In the genomic region with DNA sequence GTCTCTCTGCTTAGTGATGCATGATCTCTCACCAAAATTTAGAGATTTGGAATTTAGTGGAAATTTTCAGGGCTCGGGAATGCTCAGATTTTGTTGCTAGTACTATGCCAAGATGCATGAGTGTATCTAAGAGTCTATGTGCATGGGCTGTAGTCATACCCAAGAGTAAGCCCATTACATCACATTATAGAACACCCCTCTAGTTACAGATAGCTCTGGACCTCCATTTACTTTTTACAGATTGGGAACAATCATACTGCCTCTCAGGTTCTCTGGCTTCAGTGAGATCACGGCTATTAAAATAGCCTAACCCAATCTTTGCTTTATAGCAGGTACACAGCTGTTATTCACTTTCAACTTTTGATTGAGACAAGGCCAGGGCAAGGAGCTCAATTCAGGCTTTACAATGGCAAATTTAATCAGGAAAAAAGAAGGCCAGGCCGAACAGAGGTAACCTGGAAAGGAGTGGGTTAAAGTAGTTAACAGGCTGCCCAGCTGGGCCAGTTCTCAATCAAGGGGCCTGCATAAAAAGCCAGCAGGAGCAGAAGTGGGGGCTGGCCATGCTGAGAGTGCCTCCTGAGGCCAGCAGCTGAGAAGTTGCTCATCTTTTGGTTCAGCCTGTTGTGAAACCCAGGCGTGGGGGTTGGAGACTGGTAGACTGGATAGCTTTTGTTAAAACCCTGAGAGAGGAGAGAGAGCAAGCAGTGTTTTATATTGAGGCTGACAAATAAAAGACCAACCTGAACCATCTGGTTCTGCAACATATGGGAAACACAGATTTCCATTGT, we compare ENCODE assay signal across 15 mouse cellular contexts.
DNase-seq lines count a peak whose midpoint lies in the region; ATAC-seq lines count a peak whose summit lies in the region.
"Had no signal": no experiment of that assay in that cellular context is flagged by ENCODE, and none has a peak within 500 bp of the region (broad histone marks: within the 10 kb centered on the region; RNA-seq: fewer than 3 reads in every experiment).

No protein-coding gene starts in this region.

- H3K4me1 ChIP-seq in hindbrain, embryonic 10.5 days (replicated peaks): peaks cover 44% of the 10 kb centered on the region
- peaks cover 11% of the 10 kb centered on the region; the same call in 1 of the 2 replicates for H3K4me1 ChIP-seq in hindbrain, embryonic 14.5 days (replicated peaks; ENCODE audit: control insufficient read depth, insufficient read depth, low read length)
- peaks cover 12% of the 10 kb centered on the region for H3K4me1 ChIP-seq in forebrain, embryonic 15.5 days
- H3K4me1 ChIP-seq in midbrain, embryonic 14.5 days (ENCODE audit: control insufficient read depth, insufficient read depth, low read length): peaks cover 19% of the 10 kb centered on the region; the same call in 1 of the 2 replicates

- H3K9ac ChIP-seq in hindbrain, embryonic 14.5 days: no peak overlapping the region
- H3K9ac ChIP-seq in forebrain, embryonic 15.5 days (replicated peaks): no peak overlapping the region
- H3K9ac ChIP-seq in midbrain, embryonic 14.5 days (replicated peaks; ENCODE audit: low read length): no peak overlapping the region
- H3K9ac ChIP-seq: liver, embryonic 14.5 days had no signal

- no peak overlapping the region for H3K4me3 ChIP-seq in hindbrain, embryonic 10.5 days
- no peak overlapping the region for H3K4me3 ChIP-seq in hindbrain, embryonic 14.5 days (replicated peaks; ENCODE audit: low read length)
- no peak overlapping the region for H3K4me3 ChIP-seq in forebrain, embryonic 15.5 days
- no peak overlapping the region for H3K4me3 ChIP-seq in midbrain, embryonic 14.5 days (replicated peaks; ENCODE audit: low read depth, low read length)
- H3K4me3 ChIP-seq: erythroblast, embryonic 14.5 days had no signal

- peak; percentile 70 for DNase-seq in hindbrain, embryonic 10.5 days (ENCODE audit: low spot score)
- no peak for DNase-seq in hindbrain, embryonic 14.5 days (ENCODE audit: low spot score)
- peak; percentile 70 for DNase-seq in embryo, embryonic 10.5 days (ENCODE audit: low spot score)
- DNase-seq in midbrain, embryonic 14.5 days: peak; percentile 25
- no peak for DNase-seq in urinary bladder, postnatal 4 days (ENCODE audit: low spot score in 2 of 2)
- no peak for DNase-seq in heart, adult 9 months (ENCODE audit: low spot score in 2 of 2)
- no peak for DNase-seq in testis, postnatal 10 days (ENCODE audit: low spot score)
- DNase-seq: cerebellum, postnatal 14 days; gastrocnemius, postnatal 14 days; kidney, postnatal 4 days; thymus, adult 18-20 months had no signal

- H3K27ac ChIP-seq in hindbrain, embryonic 10.5 days: peak overlapping the region; percentile 77
- no peak overlapping the region for H3K27ac ChIP-seq in hindbrain, embryonic 14.5 days
- no peak overlapping the region for H3K27ac ChIP-seq in forebrain, embryonic 15.5 days (replicated peaks)
- H3K27ac ChIP-seq in midbrain, embryonic 14.5 days (replicated peaks; ENCODE audit: low read depth, low read length): no peak overlapping the region
- H3K27ac ChIP-seq: liver, embryonic 14.5 days had no signal

- H3K9me3 ChIP-seq in hindbrain, embryonic 10.5 days: no peaks in the 10 kb centered on the region
- H3K9me3 ChIP-seq in hindbrain, embryonic 14.5 days (ENCODE audit: control insufficient read depth, low read length): no peaks in the 10 kb centered on the region
- H3K9me3 ChIP-seq in forebrain, embryonic 15.5 days: no peaks in the 10 kb centered on the region
- H3K9me3 ChIP-seq in midbrain, embryonic 14.5 days (ENCODE audit: control insufficient read depth, low read length): no peaks in the 10 kb centered on the region

- WGBS in hindbrain, embryonic 10.5 days: 26% methylated on average over 4 of the region's 4 CpGs
- WGBS in hindbrain, embryonic 14.5 days: 26% methylated on average over 4 of the region's 4 CpGs
- 27% methylated on average over 4 of the region's 4 CpGs for WGBS in forebrain, embryonic 15.5 days
- 36% methylated on average over 4 of the region's 4 CpGs for WGBS in midbrain, embryonic 14.5 days

- no peak overlapping the region for H3K4me2 ChIP-seq in hindbrain, embryonic 14.5 days (replicated peaks)
- no peak overlapping the region for H3K4me2 ChIP-seq in forebrain, embryonic 15.5 days (replicated peaks)
- no peak overlapping the region for H3K4me2 ChIP-seq in midbrain, embryonic 14.5 days (ENCODE audit: low read length)

- H3K36me3 ChIP-seq in hindbrain, embryonic 10.5 days: no peaks in the 10 kb centered on the region
- no peaks in the 10 kb centered on the region for H3K36me3 ChIP-seq in hindbrain, embryonic 14.5 days (replicated peaks; ENCODE audit: control insufficient read depth, insufficient read depth)
- no peaks in the 10 kb centered on the region for H3K36me3 ChIP-seq in forebrain, embryonic 15.5 days
- H3K36me3 ChIP-seq in midbrain, embryonic 14.5 days (ENCODE audit: control insufficient read depth, insufficient read depth, low read length): no peaks in the 10 kb centered on the region

- no peak for ATAC-seq in hindbrain, embryonic 14.5 days (ENCODE audit: low FRiP score)
- peak; percentile 51; the same call in 1 of the 2 replicates for ATAC-seq in forebrain, embryonic 15.5 days (replicated peaks)
- ATAC-seq in midbrain, embryonic 14.5 days (ENCODE audit: low FRiP score, low TSS enrichment): no peak
- ATAC-seq: intestine, embryonic 16.5 days had no signal

- H3K27me3 ChIP-seq in hindbrain, embryonic 10.5 days (ENCODE audit: insufficient read depth, poor library complexity, severe bottlenecking): no peaks in the 10 kb centered on the region
- H3K27me3 ChIP-seq in hindbrain, embryonic 14.5 days (ENCODE audit: control insufficient read depth, insufficient read depth, low read length): no peaks in the 10 kb centered on the region
- H3K27me3 ChIP-seq in forebrain, embryonic 15.5 days: no peaks in the 10 kb centered on the region
- H3K27me3 ChIP-seq in midbrain, embryonic 14.5 days (ENCODE audit: control insufficient read depth, insufficient read depth, low read length): no peaks in the 10 kb centered on the region

Comparison
In these comparisons a context has a peak if more than half of its experiments do, and no peak if none do; other contexts are left out.
1. DNase-seq: peak in hindbrain, embryonic 10.5 days (single experiment), embryo, embryonic 10.5 days (single experiment) and midbrain, embryonic 14.5 days (single experiment); none in hindbrain, embryonic 14.5 days (single experiment), urinary bladder, postnatal 4 days (0 of 2), heart, adult 9 months (0 of 2) and testis, postnatal 10 days (single experiment).